Mouse (Mus musculus): ENCODE measurements at regions not wholly inside any gene's neighbourhood (a gene's known extent, or its start where the extent isn't known, plus 50 kb on each side); places are given as distances from the start of the nearest gene placed in this dataset.

GRCm38 (mm10) chr6:147964739-147965138, 82.3 kb upstream of the Far2 start:
- DNase-seq (ENCODE audit: low spot score), result no peak

DNA sequence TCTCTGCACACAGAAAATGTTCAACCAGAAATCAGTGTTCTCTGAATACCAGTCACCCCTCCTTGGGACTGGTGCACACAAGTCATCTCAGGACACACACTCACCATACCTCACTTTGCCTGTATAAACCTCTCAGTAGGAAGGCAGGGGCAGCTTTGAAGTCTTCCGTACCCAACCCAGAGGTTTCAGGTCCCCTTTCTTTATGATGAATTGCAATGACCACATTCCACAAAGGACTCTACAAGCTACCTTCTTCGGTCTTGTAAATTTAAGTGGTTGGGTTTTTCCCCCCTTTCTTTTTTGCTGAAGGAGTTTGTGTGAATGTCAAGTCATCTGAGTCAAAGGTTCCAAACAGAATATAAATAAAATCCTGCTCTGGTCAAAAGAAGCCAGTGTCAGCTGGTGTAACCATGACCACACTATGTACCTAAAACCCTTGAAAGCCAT, 76.9 kb upstream of the Far2 start:
- DNase-seq (ENCODE audit: low spot score), result no peak

- DNase-seq (ENCODE audit: low spot score), result no peak
Observed at GRCm38 (mm10) chr6:147972552-147972951, 74.5 kb upstream of the Far2 start.

- DNase-seq (ENCODE audit: low spot score), result no peak
Observed at GRCm38 (mm10) chr6:147973059-147973458, 74.0 kb upstream of the Far2 start.

DNA sequence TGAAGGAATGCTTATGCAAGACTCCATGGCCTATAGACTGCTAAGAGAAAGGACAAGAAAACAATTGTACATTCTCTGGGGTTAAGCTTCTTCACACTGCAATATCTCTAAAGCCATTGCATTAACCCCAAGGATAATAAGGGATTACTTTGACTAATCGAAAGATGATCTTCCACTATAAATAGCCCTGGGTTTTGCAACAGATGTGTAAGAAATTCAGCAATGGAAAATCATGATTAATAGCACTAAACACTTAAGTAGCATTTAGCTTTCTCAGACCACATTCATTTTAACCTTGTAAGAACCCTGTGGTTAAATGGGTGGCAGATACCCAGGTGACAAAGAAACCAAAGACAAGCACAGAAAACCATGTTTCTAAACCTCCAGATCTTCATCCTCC, 71.1 kb upstream of the Far2 start:
- DNase-seq (ENCODE audit: low spot score), result no peak

DNA sequence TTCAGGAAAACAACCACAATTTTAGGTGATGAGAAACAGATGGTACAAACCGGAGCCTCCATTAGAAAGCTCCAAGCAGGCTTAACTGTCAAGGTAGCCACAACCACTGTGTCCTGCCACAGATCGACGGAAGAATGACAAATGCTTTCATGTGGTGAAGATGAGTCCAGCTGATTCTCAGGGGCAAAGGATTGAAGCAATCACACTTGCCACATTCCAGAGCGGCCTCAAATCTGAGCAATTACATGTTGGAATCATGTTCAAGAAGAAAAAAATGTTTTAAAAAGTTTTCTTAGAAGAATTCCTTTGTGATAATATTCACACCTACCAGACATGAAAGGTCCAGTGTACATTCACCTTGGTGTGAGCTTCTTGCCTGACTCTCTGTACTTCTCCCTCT, 57.7 kb upstream of the Far2 start:
- DNase-seq (ENCODE audit: low spot score), result peak; percentile 13

All from embryo, embryonic 10 days (tissue).